Mouse (Mus musculus) liver, embryonic 14 days (tissue): ENCODE data around the gene Fbxw9. TPM values are rescaled to one million over a fixed set of nuclear protein-coding genes. Genes with fewer than 3 reads are reported as not detected.

Source experiments
- polyA plus RNA-seq: library from polyadenylated mRNA; depleted of rRNA; stranded (reverse); fragments of >200 nt; gene quantifications from 2 replicates; pipeline ENCODE4 v1.2.3, GENCODE M21; 2012; rRNA removed

Fbxw9 gene
- polyA plus RNA-seq = 7.6 and 9.4 TPM in 2 replicates

DNA sequence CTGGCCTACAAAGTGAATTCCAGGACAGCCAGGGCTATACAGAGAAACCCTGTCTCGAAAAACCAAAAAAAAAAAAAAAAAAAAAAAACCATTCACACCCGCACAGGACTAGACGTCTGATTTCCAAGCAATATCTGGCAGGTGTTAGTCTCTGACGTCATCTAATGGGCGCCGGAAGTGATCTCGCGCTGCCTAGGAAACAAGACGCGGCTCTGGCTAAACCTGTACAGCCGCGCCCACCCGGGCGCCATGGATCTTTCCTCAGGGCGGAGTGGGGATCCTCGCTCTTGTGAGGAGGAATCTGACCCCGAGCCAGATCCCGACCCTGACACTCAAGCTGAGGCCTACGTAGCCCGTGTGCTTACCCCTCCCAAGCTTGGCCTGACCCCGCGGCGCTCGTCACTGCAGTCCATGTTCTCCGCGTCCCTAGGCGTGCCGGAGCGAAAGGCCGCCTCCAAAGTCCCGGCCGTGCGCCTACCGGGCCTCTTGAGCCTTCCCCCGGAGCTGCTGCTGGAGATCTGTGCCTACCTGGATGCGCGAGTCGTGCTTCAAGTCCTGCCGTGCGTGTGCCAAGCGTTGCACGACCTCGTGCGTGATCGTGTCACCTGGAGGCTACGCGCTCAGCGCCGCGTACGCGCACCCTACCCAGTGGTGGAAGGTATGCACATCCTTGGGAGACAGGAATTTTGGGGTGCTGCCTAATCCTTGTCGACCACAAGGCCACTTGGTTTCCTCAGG, at the start of gene Fbxw9:
Gene Fbxw9 (plus strand): TSS at position 177 of the 738 bp plus-strand sequence.

DNA sequence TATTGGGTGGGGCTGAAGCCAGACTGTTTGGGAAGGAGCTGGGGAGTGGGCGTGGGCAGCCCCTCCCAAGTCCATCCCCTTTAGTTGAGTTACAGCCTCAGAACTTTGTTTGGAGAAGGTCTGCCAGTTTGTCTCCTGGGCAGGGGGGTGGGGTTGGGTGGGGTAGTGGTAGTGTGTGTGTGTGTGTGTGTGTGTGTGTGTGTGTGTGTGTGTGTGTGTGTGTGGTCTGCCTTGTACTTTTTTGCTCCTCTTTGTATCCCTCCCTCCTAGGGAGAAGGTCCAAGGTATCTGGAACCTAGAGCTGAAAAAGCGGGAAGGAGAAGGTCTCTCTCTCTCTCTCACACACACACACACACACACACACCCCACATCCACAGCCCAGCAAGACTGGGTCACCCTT, 45.4 kb upstream of the Fbxw9 start, which contains the start of gene Best2:
Gene Best2 (minus strand): TSS at position 101 of the 400 bp plus-strand sequence.

DNA sequence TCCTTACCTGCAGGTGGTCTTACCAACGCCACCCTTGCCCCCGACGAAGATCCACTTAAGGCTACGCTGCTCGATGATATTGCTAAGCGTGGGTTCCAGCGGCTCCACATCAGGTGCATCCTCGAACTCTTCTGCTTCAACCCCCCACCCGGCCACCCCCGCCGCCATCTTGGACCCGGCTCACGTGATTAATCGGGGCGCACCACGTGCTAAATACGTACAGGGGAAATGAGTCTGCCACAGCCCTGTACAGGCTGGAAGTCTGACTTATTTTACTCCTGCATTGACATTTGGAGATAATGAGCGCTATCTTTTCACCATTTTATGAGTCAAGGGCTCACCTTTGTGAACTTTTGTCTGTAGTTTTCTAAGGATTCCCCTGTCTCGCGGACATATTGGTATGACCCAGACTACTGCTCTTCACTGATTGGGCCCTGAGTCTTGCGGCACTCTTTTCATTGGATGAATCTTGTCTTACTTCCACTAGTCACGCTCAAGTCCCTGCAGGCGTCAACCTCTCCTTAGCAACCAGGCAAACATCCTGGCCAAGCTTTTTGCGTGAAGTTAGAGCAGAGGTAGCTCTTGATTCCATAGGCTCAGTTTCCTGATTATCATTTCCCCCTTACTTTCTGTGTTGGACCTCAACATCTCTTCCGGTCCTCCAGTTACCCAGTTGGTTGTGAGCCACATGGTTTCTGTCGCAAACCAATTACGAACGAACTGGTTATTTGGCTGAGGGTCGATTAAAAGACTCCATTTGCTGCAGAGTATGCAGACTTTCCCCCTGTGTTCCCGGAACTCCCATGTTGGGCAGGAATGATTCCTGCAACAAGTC, 34.5 kb upstream of the Fbxw9 start, which contains the start of gene Asna1:
Gene Asna1 (minus strand): TSS at position 184 of the 835 bp plus-strand sequence.

DNA sequence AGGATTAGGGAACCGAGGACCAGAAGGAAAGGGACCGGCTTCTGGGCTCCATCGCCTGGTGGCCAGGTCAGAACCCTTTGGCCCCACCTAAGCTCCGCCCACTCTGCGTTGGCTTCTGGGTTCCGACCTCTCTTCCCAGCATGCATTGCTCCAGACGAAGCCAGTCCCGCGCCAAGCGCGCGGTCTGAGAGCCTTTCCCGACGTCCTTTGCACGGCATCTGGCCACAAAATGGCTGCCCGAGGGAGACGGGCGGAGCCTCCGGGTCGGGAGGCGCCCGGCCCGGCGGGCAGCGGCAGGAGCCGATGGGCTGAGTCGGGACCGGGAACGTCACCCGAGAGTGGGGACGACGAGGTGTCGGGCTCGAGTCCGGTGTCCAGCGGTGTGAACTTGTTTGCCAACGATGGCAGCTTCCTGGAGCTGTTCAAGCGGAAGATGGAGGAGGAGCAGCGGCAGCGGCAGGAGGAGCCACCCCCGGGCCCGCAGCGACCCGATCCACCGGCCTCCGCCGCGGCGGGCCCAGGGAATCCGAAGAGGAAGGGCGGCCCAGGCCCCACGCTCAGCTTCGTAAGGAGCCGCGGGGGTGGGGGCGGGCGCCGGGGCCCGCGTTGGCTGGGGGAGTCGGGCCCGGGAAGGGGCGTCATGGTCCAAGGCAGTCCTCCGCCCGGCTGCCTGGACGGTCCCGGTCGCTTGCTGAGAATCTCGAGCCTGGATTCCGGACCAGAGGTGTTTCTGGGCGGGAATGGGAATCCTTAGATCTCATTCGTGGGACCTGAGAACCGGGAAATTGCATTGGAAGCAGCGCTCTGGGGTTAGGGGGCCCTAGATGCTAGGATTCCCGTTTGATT, 33.0 kb upstream of the Fbxw9 start, which contains the start of gene Trir:
Gene Trir (plus strand): TSS at position 154 of the 846 bp plus-strand sequence.

DNA sequence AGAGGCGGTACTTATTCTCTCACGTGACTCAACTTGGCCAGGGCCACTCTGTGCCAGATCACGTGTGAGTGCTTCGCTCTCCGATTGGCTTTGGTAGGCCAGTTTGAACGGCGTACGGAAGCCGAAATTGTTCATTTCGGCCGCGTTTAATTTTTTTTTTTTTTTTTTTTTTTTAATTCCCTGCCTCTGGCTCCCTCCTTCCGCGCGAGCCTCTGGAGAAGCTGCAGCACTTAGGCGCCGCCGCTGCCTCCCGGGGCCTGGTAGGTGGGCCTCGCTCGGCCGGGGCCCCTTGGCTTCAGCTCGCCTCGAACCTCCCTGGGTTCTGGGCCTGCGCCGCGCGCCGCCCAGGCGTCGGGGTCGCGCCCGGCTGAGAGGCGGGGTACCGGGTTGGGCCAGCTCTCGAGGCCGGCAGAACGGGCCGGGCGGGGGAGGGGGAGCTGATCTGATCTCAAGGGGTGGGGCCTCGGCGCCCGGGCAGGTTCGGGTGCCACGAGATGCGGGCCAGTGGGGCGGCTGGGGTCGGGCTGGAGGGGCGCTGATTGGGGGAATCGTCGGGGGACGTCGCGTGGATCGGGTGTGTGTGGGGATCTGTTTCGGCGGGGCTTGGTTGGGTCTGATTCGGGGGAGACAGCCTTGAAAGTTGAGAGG, 23.0 kb upstream of the Fbxw9 start, which contains the start of gene Tnpo2:
Gene Tnpo2 (plus strand): TSS at position 198 of the 648 bp plus-strand sequence.

DNA sequence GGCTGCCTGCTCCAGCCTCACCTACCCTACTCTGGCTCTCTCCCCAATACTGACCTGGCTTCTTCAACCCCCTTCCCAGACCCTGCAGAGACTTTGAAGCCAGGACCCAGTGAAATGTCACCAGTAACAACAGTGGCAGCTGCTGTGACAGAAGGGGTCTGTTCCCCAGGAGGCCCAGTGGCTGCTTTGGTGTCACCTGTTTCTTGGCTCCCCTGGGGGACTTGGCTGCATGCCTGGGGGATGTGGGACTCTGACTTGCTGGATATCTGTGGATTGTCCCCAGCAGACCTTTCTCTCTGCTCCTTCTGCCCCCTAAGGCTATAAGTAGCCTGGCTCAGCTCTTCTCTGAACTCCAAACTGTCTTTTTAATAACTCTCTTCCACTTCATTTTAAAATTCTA, 8.1 kb downstream of the Fbxw9 start, which contains the start of gene Gm5741:
Gene Gm5741 (minus strand): TSS at position 1 of the 400 bp plus-strand sequence.

DNA sequence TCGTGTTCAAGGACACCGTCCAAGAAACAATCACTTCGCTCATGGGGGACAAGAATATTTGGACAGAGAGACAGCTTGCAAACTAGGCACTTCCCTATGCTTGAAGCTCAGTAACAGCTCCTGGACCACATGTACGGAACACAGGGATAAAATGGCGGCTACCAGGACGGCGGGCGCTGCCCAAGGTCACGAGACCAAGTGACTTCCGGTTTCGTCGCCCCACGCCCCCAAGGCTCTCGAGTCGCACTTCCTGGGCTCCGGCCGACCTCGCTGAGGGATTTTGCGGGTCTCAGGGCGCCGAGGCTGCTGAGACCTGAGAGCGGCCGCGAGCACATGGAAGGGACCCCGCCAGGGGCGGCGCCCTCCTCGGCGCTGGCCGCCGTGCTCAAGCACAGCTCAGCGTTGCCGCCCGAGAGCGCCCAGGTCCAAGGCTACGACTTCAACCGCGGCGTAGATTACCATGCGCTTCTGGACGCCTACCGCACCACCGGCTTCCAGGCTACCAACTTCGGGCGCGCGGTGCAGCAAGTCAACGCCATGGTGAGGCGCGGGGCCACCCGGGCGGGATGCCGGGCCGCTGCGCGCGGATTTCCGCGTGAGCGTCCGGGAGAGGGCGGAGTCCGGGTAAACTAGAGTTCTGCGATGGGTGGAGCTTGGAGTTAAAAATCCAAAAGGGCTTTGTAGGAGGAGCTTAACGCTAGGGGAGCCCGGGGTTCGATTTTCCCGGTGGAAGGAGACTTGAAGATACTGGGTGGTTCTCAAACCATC, 11.8 kb downstream of the Fbxw9 start, which contains the start of gene Dhps:
Gene Dhps (plus strand): TSS at position 244 of the 768 bp plus-strand sequence.

DNA sequence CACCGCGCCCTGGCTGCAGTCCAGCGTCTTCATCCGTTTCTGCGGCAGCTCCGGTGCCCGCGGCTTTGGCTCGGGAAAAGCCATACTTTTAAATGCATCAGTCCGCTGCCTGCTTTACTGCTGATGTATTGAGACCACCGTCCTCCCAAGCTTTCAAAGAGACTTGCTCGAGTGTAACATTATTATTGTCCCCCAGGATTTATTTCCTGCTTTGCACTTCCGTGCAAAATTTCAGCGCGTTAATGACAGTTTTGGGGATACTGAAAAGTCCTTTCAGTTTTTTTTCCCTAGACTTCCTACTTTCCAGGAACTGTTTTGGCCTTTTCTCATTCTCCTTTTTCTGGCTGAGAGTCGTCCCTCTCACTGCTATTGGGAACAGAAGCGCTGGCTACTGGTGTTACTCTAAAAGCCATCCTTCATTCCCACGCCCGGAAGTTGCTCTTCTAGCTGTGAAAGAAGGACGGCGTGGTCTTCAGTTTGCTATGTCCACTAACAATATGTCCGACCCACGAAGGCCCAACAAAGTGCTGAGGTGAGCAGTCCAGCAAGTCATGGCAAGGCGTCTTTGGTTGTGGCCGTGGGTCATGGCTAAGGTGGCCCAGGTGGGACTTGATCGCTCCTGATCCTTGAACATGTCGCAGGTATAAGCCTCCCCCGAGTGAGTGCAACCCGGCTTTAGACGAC, 20.8 kb downstream of the Fbxw9 start, which contains the start of gene Wdr83os:
Gene Wdr83os (plus strand): TSS at position 209 of the 684 bp plus-strand sequence.

DNA sequence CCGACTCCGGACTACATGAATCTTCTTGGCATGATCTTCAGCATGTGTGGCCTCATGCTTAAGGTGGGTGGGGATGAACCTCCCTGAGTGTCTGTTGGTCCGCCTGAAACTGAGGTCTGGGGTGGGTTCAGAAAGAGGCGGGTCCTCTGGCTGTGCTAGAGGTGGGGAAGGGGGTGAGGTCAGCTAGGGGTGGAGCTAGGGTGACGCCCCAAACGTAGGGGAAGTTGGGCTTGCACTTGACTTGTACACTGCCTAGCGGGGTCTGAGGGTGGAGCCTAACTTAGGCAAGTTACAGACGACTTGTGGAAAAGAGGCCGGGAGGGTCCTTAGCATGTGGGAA, 21.3 kb downstream of the Fbxw9 start, which contains the start of gene Wdr83:
Gene Wdr83 (minus strand): TSS at position 91 of the 340 bp plus-strand sequence.

DNA sequence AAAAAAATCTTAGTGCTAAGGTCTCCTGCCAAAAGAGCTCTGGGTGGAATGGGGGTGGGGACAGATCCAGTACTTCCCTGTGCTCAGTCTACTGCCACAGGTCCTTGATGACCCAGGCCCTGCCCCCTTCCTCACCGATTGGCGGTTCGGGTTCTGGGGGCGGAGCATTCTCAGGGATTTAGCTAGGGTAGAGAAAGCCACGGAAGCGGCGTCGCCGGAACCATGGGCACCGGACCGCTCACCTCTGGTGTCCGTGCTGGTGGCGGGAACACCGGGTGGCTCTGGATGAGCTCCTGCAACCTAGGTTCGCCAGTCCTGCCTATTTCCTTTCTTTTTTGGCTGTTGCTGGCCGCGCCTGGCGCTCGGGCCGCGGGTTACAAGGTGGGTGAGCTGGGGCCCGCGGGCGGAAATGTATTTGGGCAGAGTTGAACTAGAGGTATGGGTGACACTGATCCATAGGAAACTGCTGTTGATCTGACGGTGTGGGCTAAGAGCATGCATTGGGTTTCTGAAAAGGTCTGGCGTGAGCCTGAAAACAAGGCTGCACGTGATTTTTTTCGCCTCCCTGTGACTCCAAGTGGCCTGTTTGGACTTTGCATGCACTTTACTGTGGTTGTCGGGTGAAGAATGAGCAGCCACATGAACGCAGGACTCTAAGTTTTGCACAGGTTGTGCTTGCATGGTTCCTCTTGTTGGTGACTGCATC, 23.4 kb downstream of the Fbxw9 start, which contains the start of gene Man2b1:
Gene Man2b1 (plus strand): TSS at position 163 of the 706 bp plus-strand sequence.

Other genes with a start within 250 kb of the Fbxw9 start
- 2.0 and 2.1 TPM in 2 replicates for gene Dand5, start 237.2 kb upstream of the Fbxw9 start, polyA plus RNA-seq
- gene Gadd45gip1, start 228.5 kb upstream of the Fbxw9 start, polyA plus RNA-seq = 29.9 and 31.7 TPM in 2 replicates
- 116 and 127 TPM in 2 replicates for gene Rad23a, start 219.4 kb upstream of the Fbxw9 start, polyA plus RNA-seq
- 310 and 322 TPM in 2 replicates for gene Calr, start 213.1 kb upstream of the Fbxw9 start, polyA plus RNA-seq
- 50.9 and 57.3 TPM in 2 replicates for gene Farsa, start 203.1 kb upstream of the Fbxw9 start, polyA plus RNA-seq
- gene Syce2, start 187.9 kb upstream of the Fbxw9 start, polyA plus RNA-seq = 30.4 and 31.4 TPM in 2 replicates
- 29.5 and 35.0 TPM in 2 replicates for gene Gcdh, start 166.1 kb upstream of the Fbxw9 start, polyA plus RNA-seq
- gene Klf1, start 158.1 kb upstream of the Fbxw9 start, polyA plus RNA-seq = 177 and 217 TPM in 2 replicates
- 8.3 and 10.6 TPM in 2 replicates for gene Dnase2a, start 151.5 kb upstream of the Fbxw9 start, polyA plus RNA-seq
- 0.03 and 0.05 TPM in 2 replicates for gene Mast1, start 122.7 kb upstream of the Fbxw9 start, polyA plus RNA-seq
- not detected in 2 replicates for gene Rtbdn, start 113.1 kb upstream of the Fbxw9 start, polyA plus RNA-seq
- not detected in 2 replicates for gene Gm49661, start 90.6 kb upstream of the Fbxw9 start, polyA plus RNA-seq
- 1,069 and 1,310 TPM in 2 replicates for gene Prdx2, start 90.5 kb upstream of the Fbxw9 start, polyA plus RNA-seq
- 57.5 and 63.1 TPM in 2 replicates for gene Rnaseh2a, start 90.3 kb upstream of the Fbxw9 start, polyA plus RNA-seq
- 7.7 and 8.0 TPM in 2 replicates for gene Junb, start 81.3 kb upstream of the Fbxw9 start, polyA plus RNA-seq
- gene Hook2, start 69.5 kb upstream of the Fbxw9 start, polyA plus RNA-seq = 4.1 and 4.6 TPM in 2 replicates
- gene Best2, start 45.5 kb upstream of the Fbxw9 start, polyA plus RNA-seq = not detected in 2 replicates
- gene Asna1, start 34.8 kb upstream of the Fbxw9 start, polyA plus RNA-seq = 76.1 and 91.5 TPM in 2 replicates
- 99.1 and 106 TPM in 2 replicates for gene Trir, start 33.2 kb upstream of the Fbxw9 start, polyA plus RNA-seq
- gene Tnpo2, start 23.1 kb upstream of the Fbxw9 start, polyA plus RNA-seq = 23.4 and 27.0 TPM in 2 replicates
- gene Gm5741, start 7.9 kb downstream of the Fbxw9 start, polyA plus RNA-seq = 0.22 and 0.31 TPM in 2 replicates
- gene Dhps, start 11.7 kb downstream of the Fbxw9 start, polyA plus RNA-seq = 20.6 and 21.6 TPM in 2 replicates
- 37.6 and 44.1 TPM in 2 replicates for gene Wdr83os, start 20.7 kb downstream of the Fbxw9 start, polyA plus RNA-seq
- 24.8 and 26.1 TPM in 2 replicates for gene Wdr83, start 21.3 kb downstream of the Fbxw9 start, polyA plus RNA-seq
- gene Man2b1, start 23.2 kb downstream of the Fbxw9 start, polyA plus RNA-seq = 15.9 and 21.5 TPM in 2 replicates
- gene Zfp791, start 63.0 kb downstream of the Fbxw9 start, polyA plus RNA-seq = 0.97 and 1.1 TPM in 2 replicates
- gene Cks1brt, start 91.9 kb downstream of the Fbxw9 start, polyA plus RNA-seq = not detected in 2 replicates
- not detected in 2 replicates for gene Olfr371, start 165.9 kb downstream of the Fbxw9 start, polyA plus RNA-seq
- 77.9 and 84.9 TPM in 2 replicates for gene Orc6, start 239.6 kb downstream of the Fbxw9 start, polyA plus RNA-seq
- gene Vps35, start 239.7 kb downstream of the Fbxw9 start, polyA plus RNA-seq = 35.2 and 44.8 TPM in 2 replicates